Mouse (Mus musculus) hindbrain, embryonic 10.5 days (tissue): ENCODE data around the gene Map1s. TPM values are rescaled to one million over a fixed set of nuclear protein-coding genes. Genes with fewer than 3 reads are reported as not detected.

Experiments
- DNase-seq: peaks from one replicate; pipeline ENCODE4 v3.0.0-alpha.2; 2017; ENCODE audit warnings: low spot score
- H3K27ac ChIP-seq: fragments of 300-500 bp; sonication (generic); 2 replicates; pipeline ENCODE4 v1.5.1; 2016; ENCODE audit warnings: mild to moderate bottlenecking, moderate library complexity
- H3K27me3 ChIP-seq: fragments of 300-500 bp; sonication (generic); 2 replicates; pipeline ENCODE4 v1.6.1; 2016; ENCODE audit warnings: mild to moderate bottlenecking; ENCODE audit not compliant: poor library complexity, insufficient read depth, severe bottlenecking
- H3K36me3 ChIP-seq: fragments of 300-500 bp; sonication (generic); 2 replicates; pipeline ENCODE4 v1.6.1; 2016; ENCODE audit warnings: mild to moderate bottlenecking, moderate library complexity
- H3K4me1 ChIP-seq: fragments of 300-500 bp; sonication (generic); replicated peaks from 2 replicates; pipeline ENCODE4 v1.6.1; 2016; ENCODE audit warnings: mild to moderate bottlenecking
- H3K4me3 ChIP-seq: fragments of 300-500 bp; sonication (generic); 2 replicates; pipeline ENCODE4 v1.5.1; 2016; ENCODE audit warnings: mild to moderate bottlenecking, moderate library complexity
- H3K9me3 ChIP-seq: fragments of 300-500 bp; sonication (generic); 2 replicates; pipeline ENCODE4 v1.6.1; 2016; ENCODE audit warnings: mild to moderate bottlenecking, moderate library complexity
- WGBS: fragments of 180-500 bp; shearing (Covaris S2); methylation state at CpG from one replicate; pipeline ENCODE4 v1.1.7; 2016; 5-methylcytosine and 5-hydroxymethylcytosine counted together
- polyA plus RNA-seq: library from polyadenylated mRNA; unstranded; fragments of >200 nt; fragmentation: Nextera tagmentation; extraction: Ambion mirVana; gene quantifications from 2 replicates; pipeline ENCODE4 v1.2.1, GENCODE M21; 2016

Map1s gene
- polyA plus RNA-seq, 1 experiment from 2014 or later = 74.5 TPM

DNA sequence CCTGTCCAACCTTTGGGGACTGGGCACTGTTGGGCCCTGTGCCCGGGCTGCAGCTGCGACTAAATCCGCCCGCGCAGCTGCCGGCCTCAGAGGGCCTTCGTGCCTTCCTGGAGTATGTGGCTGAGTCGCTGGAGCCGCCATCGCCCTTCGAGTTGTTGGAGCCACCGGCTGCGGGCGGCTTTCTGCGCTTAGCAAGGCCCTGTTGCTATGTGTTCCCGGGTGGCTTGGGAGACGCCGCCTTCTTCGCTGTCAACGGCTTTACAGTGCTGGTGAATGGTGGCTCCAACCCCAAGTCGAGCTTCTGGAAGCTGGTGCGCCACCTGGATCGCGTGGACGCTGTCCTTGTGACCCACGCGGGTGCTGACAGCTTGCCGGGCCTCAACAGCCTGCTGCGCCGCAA lies 7.2 kb downstream of the Map1s start:
- H3K27me3 ChIP-seq = no peaks in the 10 kb centered on the region
- no peak overlapping the region for H3K27ac ChIP-seq
- H3K36me3 ChIP-seq = peaks cover 86% of the 10 kb centered on the region
- 91% methylated on average over 30 of the region's 30 CpGs for WGBS
- DNase-seq = no peak
- no peak overlapping the region for H3K4me3 ChIP-seq
- 0 out of 2 replicates have a peak, but pooled peaks cover 4% of the 10 kb centered on the region for H3K9me3 ChIP-seq
- no peaks in the 10 kb centered on the region for H3K4me1 ChIP-seq

DNA sequence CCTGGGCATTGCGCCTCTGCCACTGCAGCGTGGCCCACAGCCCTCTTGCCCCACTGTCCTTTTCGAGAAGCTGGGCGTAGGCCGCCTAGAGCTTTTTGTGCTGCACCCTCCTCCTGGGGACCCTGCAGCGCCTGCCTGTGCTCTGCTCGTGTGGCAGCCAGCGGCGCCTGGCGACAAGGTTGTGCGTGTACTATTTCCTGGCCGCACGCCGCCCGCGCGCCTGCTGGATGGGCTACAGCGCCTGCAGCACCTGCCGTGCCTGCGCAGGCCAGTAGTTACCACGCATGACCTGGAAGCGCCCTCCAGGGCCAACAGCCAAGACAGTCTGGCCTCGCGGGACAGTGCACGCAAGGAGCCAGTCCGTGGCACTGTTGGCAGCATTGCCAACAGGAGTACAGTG lies 7.8 kb downstream of the Map1s start:
- H3K27me3 ChIP-seq = no peaks in the 10 kb centered on the region
- no peaks in the 10 kb centered on the region for H3K4me1 ChIP-seq
- no peak overlapping the region for H3K27ac ChIP-seq
- DNase-seq = no peak
- no peak overlapping the region for H3K4me3 ChIP-seq
- peaks cover 92% of the 10 kb centered on the region for H3K36me3 ChIP-seq
- 0 out of 2 replicates have a peak, but pooled peaks cover 4% of the 10 kb centered on the region for H3K9me3 ChIP-seq
- 95% methylated on average over 26 of the region's 26 CpGs for WGBS

DNA sequence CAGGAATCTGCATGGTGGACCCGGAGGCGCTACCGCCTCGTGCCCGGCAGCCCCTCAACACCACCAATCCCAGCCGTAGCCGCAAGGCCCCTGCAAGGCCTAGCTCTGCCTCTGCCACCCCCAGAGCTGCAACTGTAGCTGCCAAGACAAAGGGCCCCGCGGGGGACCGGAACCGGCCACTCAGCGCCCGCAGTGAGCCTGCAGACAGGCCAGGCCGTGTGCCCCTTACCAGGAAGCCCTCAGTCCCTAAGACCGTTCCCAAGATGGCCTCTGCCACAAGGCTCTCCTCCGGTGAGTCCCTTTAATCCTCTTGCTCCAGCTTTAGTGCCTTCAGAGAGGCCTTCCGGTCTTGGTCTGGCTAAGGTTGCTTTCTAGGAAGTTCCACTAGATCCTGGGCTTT lies 9.0 kb downstream of the Map1s start:
- WGBS = 91% methylated on average over 17 of the region's 17 CpGs
- Histone ChIP-seq H3K36me3 (peaks cover 93% of the 10 kb centered on the region), H3K27ac (no peak overlapping the region), H3K4me3 (no peak overlapping the region), H3K4me1 (no peaks in the 10 kb centered on the region), H3K27me3 (no peaks in the 10 kb centered on the region), H3K9me3 (0 out of 2 replicates have a peak, but pooled peaks cover 4% of the 10 kb centered on the region)
- no peak for DNase-seq

DNA sequence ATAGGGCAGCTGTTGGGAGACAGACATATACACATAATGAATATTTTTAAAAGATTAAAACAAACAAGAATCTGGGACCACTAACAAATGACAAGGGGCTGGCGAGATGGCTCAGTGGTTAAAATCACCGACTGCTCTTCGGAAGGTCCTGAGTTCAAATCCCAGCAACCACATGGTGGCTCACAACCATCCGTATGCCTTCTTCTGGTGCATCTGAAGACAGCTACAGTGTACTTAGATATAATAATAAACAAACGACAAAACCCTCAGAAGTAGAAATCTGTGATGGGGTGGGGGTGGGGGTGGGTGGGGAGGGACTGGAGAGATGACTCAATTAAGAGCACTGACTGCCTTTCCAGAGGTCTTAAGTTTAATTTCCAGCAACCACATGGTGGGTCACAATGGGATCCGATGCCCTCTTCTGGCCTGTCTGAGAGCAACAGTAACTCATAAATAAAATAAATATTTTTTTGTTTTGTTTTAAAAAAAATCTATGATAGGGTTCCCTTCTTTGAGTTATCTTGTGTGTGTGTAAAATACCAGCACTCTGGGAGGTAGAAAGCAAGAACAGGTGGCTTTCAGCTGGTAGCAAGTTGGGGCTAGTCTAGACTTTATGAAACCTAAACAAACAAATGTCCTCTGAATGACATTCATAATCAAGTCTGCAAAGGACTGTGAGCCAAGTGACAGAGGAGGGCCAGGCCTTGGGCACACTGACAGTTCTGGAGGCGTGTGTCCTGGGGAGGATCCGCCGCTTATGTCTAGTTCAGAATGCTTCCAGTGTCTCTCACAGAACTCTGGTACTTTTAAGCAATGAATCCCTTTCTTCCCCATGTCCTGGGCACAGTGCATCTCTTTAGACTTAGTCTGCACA lies 14.6 kb downstream of the Map1s start:
- Histone ChIP-seq H3K4me1 (no peaks in the 10 kb centered on the region), H3K27ac (no peak overlapping the region), H3K27me3 (no peaks in the 10 kb centered on the region), H3K36me3 (peaks cover 73% of the 10 kb centered on the region), H3K9me3 (no peaks in the 10 kb centered on the region), H3K4me3 (no peak overlapping the region)
- 93% methylated on average over 9 of the region's 9 CpGs for WGBS
- no peak for DNase-seq

DNA sequence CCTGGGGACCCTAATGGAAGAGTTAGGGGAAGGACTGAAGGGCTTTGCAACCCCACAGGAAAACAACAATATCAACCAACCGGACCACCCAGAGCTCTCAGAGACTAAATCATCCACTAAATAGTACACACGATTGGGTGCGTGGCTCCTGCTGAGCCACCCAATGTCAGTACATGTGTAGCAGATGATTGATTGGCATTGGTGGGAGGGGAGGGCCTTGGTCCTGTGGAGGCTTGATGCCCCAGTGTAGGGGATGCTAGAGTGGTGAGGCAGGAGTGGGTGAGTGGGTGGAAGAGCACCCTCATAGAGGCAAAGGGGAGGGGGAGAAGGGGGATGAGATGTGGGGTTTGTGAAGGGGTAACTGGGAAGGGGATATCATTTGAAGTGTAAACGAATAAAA lies 18.4 kb downstream of the Map1s start:
- 92% methylated on average over 4 of the region's 4 CpGs for WGBS
- no peaks in the 10 kb centered on the region for H3K4me1 ChIP-seq

DNA sequence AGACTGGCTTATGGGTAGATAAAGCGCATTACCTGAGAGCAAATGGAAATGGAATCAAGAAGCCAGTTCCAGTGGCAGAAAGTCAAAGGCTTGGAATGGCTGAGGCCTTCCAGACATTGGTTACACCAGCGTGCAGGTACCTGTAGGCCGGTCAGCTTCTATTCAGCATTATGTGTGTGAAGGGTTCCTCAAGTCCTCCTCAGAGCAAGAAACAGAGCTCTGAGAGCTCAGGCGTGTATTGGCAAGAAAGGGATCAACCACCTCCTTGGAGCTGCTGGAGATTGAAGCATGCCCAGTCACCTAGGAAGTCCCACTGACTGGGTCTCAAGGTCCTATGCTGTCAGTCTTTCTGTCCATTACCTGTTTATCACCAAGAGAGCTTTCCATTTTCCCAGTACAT lies 20.0 kb downstream of the Map1s start:
- H3K4me3 ChIP-seq = no peak overlapping the region
- H3K4me1 ChIP-seq = no peaks in the 10 kb centered on the region
- H3K27me3 ChIP-seq = no peaks in the 10 kb centered on the region
- no peak for DNase-seq
- no peaks in the 10 kb centered on the region for H3K9me3 ChIP-seq
- no peak overlapping the region for H3K27ac ChIP-seq
- WGBS = 88% methylated on average over 4 of the region's 4 CpGs
- H3K36me3 ChIP-seq = peaks cover 21% of the 10 kb centered on the region

More for the DNA sequence above, 18.4 kb downstream of the Map1s start:
- Histone ChIP-seq H3K27ac (no peak overlapping the region), H3K9me3 (no peaks in the 10 kb centered on the region), H3K36me3 (peaks cover 35% of the 10 kb centered on the region), H3K27me3 (no peaks in the 10 kb centered on the region), H3K4me3 (no peak overlapping the region)
- no peak for DNase-seq

DNA sequence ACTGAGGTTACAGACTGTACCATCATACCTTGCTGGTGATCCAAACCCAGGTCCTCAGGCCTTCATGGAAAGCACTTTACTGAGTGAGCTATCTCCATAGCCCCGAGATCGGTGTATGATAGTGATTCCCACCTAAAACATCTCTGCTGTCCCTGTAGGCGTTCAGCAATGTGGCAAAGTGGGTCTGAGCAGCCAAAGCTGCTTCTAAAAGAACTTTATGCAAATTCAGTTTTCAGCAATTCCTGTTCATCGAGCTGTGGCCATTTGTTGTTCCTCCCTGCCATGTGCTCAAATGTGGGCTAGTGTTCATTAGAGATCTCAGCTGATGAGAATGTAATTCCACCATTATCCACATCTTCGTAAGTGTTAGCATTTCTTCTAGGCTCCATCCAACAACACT lies 20.7 kb downstream of the Map1s start:
- Histone ChIP-seq H3K4me3 (no peak overlapping the region), H3K27me3 (no peaks in the 10 kb centered on the region), H3K36me3 (peaks cover 14% of the 10 kb centered on the region), H3K4me1 (no peaks in the 10 kb centered on the region), H3K27ac (no peak overlapping the region), H3K9me3 (no peaks in the 10 kb centered on the region)
- DNase-seq = no peak
- WGBS = 91% methylated on average over 5 of the region's 5 CpGs

DNA sequence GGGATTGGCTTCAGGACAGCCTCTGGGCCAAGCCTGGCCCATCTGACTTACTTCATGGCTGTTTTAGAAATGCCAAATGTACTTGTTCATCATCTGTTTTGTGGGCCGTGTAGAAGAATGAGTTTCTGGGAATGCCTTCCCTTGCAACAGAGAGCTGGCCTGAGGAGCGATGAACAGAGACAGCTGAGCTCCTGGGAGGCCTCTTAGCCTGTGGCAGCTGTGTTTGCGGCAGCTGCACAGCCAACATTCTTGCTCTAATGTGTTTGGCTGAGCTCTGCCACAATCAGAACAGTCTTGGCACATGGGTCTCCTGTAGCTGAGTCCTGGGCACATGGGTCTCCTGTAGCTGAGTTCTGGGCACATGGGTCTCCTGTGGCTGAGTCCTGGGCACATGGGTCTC lies 22.4 kb downstream of the Map1s start:
- DNase-seq = no peak
- no peaks in the 10 kb centered on the region for H3K9me3 ChIP-seq
- H3K4me1 ChIP-seq = no peaks in the 10 kb centered on the region
- H3K36me3 ChIP-seq = peaks cover 14% of the 10 kb centered on the region
- no peak overlapping the region for H3K4me3 ChIP-seq
- 94% methylated on average over 3 of the region's 3 CpGs for WGBS
- no peak overlapping the region for H3K27ac ChIP-seq
- H3K27me3 ChIP-seq = no peaks in the 10 kb centered on the region

DNA sequence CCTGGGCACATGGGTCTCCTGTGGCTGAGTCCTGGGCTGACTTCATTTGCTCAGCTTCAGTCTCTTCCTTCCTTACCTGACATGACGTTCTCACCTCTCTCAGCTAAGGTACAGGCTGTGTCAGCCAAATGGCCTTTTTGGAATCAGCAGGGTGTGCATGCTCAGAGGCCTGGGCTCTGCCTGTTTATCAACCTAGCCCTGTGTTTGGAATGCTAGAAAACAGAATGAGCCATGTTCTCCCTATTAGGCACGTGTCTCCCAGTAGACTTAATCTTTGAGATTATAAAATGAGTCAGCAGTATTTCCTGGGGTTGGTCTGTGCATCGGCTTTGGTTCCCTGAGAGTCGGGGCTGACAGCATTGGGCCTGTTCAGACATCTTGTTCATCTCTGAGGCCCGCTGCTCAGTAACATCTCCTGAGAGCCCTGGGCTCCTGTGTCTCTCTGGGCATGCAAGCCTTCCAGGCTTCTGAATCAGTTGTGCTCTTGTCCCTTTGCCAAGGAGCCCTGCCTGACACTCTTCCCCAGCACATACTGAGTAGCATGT lies 23.1 kb downstream of the Map1s start:
- H3K36me3 ChIP-seq = peaks cover 10% of the 10 kb centered on the region
- no peaks in the 10 kb centered on the region for H3K27me3 ChIP-seq
- no peak overlapping the region for H3K27ac ChIP-seq
- WGBS = 89% methylated on average over 5 of the region's 5 CpGs
- no peak for DNase-seq
- no peak overlapping the region for H3K4me3 ChIP-seq
- H3K9me3 ChIP-seq = no peaks in the 10 kb centered on the region
- no peaks in the 10 kb centered on the region for H3K4me1 ChIP-seq

DNA sequence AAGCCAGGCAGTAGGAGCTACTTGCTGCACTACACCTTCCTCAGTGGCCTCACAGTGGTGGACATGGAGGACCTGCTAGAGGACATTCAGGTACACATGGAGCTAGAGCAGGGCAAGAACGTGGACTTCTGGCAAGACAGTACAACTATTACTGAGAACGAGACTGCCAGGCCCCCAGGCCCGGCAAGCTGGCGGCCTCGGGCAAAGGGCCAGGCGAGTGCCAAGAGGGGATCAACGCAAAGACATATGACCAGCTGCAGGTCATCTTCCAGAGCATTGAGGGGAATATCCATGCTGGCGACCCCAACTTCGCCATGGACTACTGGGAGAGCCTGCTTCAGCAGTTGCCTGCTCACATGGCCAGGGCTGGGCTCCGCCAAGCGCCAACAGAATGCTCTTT lies 26.0 kb downstream of the Map1s start:
- Histone ChIP-seq H3K4me1 (no peaks in the 10 kb centered on the region), H3K36me3 (peaks cover 7% of the 10 kb centered on the region), H3K27me3 (no peaks in the 10 kb centered on the region), H3K9me3 (no peaks in the 10 kb centered on the region), H3K4me3 (no peak overlapping the region), H3K27ac (no peak overlapping the region)
- DNase-seq = no peak
- 96% methylated on average over 11 of the region's 11 CpGs for WGBS

DNA sequence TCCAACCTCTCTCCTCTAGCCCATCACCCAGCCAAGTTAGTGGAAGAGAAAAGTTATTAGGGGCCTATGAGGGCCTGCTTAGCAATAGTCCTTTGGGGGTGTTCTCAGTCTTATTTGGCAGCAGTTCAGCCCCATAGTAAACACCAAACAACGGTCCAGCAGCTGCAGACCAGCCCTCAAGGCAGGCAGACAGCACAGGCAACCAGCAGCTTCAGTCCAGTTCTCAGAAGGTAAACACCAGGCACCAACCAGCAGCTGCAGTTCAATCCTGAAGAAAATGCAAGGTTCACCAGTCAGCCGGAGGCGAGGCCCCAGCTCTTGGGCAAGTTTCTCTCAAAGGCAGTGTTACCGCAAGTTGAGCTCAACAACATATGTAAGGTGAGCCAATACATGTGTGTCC lies 27.3 kb downstream of the Map1s start:
- no peak for DNase-seq
- no peak overlapping the region for H3K4me3 ChIP-seq
- WGBS = 91% methylated on average over 4 of the region's 4 CpGs

DNA sequence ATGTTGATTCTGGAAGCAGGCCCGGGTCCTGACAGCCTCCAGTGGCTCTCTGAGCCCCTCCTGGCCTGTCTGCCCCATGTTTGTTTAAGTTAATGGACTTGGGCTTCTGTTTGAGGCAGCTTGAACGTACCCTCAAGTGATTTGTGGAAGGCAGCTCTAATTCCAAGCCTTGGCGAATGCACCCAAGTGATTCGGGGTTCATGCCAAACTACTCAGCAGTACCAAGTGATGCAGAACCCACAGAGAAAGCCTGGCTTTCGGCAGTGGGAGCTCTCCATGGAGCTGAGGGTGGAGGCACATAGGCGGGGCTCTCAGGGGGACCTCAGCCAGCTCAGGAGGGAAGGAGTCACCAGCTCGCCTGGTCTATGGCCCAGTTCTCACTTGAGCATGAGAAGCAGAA lies 29.1 kb downstream of the Map1s start:
- no peak overlapping the region for H3K4me3 ChIP-seq
- H3K27me3 ChIP-seq = no peaks in the 10 kb centered on the region
- H3K36me3 ChIP-seq = peaks cover 7% of the 10 kb centered on the region; the same call in 1 of the 2 replicates
- H3K9me3 ChIP-seq = no peaks in the 10 kb centered on the region
- no peak for DNase-seq
- H3K27ac ChIP-seq = no peak overlapping the region
- no peaks in the 10 kb centered on the region for H3K4me1 ChIP-seq
- WGBS = 74% methylated on average over 7 of the region's 7 CpGs

More for the DNA sequence above, 27.3 kb downstream of the Map1s start:
- H3K27me3 ChIP-seq = no peaks in the 10 kb centered on the region
- H3K27ac ChIP-seq = no peak overlapping the region
- peaks cover 7% of the 10 kb centered on the region; the same call in 1 of the 2 replicates for H3K36me3 ChIP-seq
- no peaks in the 10 kb centered on the region for H3K4me1 ChIP-seq
- H3K9me3 ChIP-seq = no peaks in the 10 kb centered on the region

DNA sequence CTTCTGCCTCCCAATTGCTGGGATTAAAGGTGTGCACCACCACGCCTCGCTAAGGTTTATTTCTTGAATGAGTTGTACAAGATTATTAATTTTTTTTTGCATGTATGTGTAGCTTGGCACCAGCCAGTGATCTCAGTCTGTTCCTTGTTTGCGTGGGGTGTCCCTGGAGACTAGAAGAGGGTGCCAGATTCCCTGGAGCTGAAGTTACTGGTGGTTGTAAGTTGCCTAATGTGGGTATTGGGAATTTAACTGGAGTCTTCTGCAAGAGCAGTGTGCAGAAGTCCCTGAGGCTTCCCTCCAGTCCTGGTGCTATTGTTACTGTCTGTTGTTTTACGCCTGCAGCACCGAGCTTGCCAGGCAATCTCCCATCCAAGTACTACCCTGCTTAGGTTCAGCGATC lies 31.5 kb downstream of the Map1s start:
- Histone ChIP-seq H3K9me3 (no peaks in the 10 kb centered on the region), H3K27me3 (no peaks in the 10 kb centered on the region), H3K4me1 (no peaks in the 10 kb centered on the region), H3K4me3 (no peak overlapping the region), H3K36me3 (peaks cover 5% of the 10 kb centered on the region; the same call in 1 of the 2 replicates), H3K27ac (no peak overlapping the region)
- no peak for DNase-seq
- 80% methylated on average over 6 of the region's 6 CpGs for WGBS
